Mouse (Mus musculus): ENCODE data around the gene Ccnb1.

GRCm38 (mm10) chr13:100746090-100746489 is 40.3 kb downstream of the Ccnb1 start:
- TF ChIP-seq POLR2A (IDR thresholded peaks at IDR 0.05; ENCODE audit: low read depth, low read length) (no peak), CTCF (IDR thresholded peaks at IDR 0.05; ENCODE audit: extremely low read depth, insufficient read length, insufficient replicate concordance, low read depth, low read length) (no peak)
